Comparison of ENCODE assay signal across 20 mouse cellular contexts in genomic region chrX:153231240-153231639, GRCm38 (mm10).
"Had no signal": no experiment of that assay in that cellular context is flagged by ENCODE, and none has a peak within 500 bp of the region (broad histone marks: within the 10 kb centered on the region; RNA-seq: fewer than 3 reads in every experiment).

No protein-coding gene starts in this region.

- H3K27me3 ChIP-seq: liver, embryonic 13.5 days; lung, embryonic 15.5 days; midbrain, embryonic 13.5 days; neural tube, embryonic 15.5 days had no signal

- H3K4me3 ChIP-seq: liver, embryonic 13.5 days; liver, embryonic 15.5 days; lung, embryonic 15.5 days; megakaryocyte, embryonic 14.5 days; midbrain, embryonic 13.5 days; myocyte; neural tube, embryonic 13.5 days; neural tube, embryonic 15.5 days had no signal

- H3K27ac ChIP-seq: liver, embryonic 13.5 days; liver, embryonic 15.5 days; lung, embryonic 15.5 days; macrophage; midbrain, embryonic 13.5 days; neural tube, embryonic 13.5 days; neural tube, embryonic 15.5 days had no signal

- H3K4me1 ChIP-seq: liver, embryonic 13.5 days; liver, embryonic 15.5 days; lung, embryonic 15.5 days; megakaryocyte, embryonic 14.5 days; midbrain, embryonic 13.5 days; neural tube, embryonic 13.5 days; neural tube, embryonic 15.5 days had no signal

- DNase-seq: liver, embryonic 13.5 days; liver, postnatal 0 days; lung, adult 2 months; retina, postnatal 1 day; right cerebral cortex, adult 18-20 months; right cerebral cortex, postnatal 25 days; right cerebral cortex, postnatal 4 days; spleen, adult 18-20 months; thymus, adult 18-20 months; thymus, postnatal 14 days; thymus, postnatal 36 days had no signal

- ATAC-seq: liver, postnatal 0 days; midbrain, embryonic 13.5 days; midbrain, embryonic 16.5 days had no signal
